Mouse (Mus musculus): ENCODE measurements at regions not wholly inside any gene's neighbourhood (a gene's known extent, or its start where the extent isn't known, plus 50 kb on each side); places are given as distances from the start of the nearest gene placed in this dataset.

GRCm38 (mm10) chr13:72346944-72347586 is 281.6 kb upstream of the Irx2 start:
- TF ChIP-seq CTCF (IDR thresholded peaks at IDR 0.05; ENCODE audit: low read depth, low read length) = no peak
- TF ChIP-seq POLR2AphosphoS5 (IDR thresholded peaks at IDR 0.05; ENCODE audit: insufficient replicate concordance, low read depth, low read length) = no peak
- no peak for TF ChIP-seq TAL1 (conservative IDR thresholded peaks at IDR 0.05; ENCODE audit: low read depth, low read length)
- no peak for TF ChIP-seq GATA1 (IDR thresholded peaks at IDR 0.05; ENCODE audit: borderline replicate concordance, low read length)
- no peak for TF ChIP-seq GATA2 (IDR thresholded peaks at IDR 0.05; ENCODE audit: borderline replicate concordance, low read depth, low read length)
